Mouse (Mus musculus): ENCODE measurements around the gene Rab6b.
"Not testable (repeated sequence)": the region's sequence is repeated elsewhere in the genome, so short reads cannot be mapped to it uniquely, and the experiment has no call there.

Gene Rab6b

DNA sequence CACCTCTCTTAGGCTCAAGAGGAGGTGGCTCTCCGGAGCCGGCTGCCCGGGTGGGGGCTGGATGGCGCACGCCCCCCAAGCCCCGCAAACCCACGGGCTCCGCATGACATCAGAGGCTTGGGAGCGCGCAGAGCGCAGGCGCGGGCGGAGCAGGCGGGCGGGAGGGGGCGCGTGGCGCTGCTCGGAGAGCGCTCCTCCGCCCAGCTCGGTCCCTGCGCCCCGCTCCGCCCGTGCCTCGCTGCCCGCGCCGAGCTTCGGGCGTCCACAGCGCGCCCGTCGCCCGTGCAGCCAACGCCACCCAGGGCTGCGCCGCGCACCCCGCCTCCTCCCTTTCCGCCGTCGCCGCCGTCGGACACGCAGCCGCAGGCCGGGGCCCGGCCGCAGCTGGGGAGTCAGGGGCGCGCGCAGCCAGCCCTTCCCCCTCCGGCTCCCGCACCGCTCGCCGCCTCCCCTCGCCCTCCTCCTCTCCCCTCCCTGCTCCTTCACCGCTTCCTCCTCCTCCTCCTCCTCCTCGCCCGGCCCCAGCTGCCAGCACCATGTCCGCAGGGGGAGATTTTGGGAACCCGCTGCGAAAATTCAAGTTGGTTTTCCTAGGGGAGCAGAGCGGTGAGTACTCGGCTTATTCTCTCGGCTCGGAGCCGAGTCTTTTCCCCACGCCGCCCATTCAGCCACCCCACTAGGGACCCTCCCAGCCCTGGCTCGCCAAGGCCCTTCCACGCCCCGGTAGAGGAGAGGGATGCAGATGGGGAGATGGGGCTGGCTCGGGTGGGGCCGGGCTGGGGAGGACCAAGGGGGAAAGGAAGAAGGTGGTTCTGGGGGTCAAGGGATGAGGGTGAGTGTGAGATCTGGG is at the start of gene Rab6b:
TSS of gene Rab6b (plus strand) at position 167 of the 850 bp plus-strand sequence.
- no peak for DNase-seq

DNA sequence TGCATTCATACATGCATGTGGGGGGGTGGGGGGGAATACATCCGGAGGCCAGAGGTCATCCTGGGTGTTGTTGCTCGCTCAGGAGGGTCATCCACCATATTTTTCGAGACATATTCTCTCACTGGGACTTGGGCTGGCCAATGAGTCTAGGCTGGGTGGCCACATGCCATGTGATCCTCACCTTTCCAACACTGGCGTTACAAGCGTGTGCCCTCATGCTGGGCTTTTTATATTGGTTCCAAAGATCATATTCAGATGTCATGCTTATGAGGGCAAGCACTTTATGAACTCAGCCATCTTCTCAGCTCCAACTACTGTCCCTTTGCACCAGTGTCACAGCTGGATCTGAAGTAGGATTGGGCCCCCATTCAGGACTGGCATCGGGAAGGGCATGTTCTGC is 48.0 kb upstream of the Rab6b start:
- DNase-seq = no peak

DNA sequence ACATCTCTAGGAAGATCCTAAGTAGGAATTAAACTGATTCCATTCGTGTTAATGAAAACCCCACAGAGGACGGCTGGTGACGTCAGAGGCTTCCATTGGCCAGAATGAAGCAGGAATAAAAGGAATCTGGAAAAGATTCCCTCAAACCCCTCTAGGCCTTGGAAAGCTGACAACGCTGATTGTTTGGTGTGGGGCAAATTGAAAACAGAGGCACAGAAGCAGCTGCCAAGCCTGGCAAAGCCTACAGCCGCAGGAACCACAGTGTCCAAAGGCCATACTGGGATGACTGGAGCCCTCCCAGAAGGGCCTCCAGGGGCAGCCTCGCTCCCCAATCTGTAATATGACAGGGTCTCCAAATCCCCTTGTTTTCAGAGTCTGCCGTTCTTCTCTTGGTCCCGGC is 44.7 kb upstream of the Rab6b start:
- DNase-seq = no peak

DNA sequence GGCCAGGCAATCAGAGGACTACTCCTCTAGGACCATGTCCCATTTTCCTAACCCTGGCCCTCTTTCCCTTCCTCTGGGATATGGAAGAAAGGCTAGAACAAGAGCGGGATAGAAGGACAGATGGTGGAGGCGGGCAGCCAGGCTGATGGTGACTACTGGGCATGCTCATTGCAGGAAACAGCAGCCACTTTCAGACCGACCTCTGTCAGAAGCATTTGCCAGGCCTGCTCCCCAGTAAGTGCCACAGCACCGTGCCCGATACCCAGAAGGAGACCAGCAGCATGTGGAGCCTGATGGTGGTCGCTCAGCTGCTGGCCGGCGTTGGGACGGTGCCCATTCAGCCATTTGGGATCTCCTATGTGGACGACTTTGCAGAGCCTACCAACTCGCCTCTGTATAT is 43.9 kb upstream of the Rab6b start:
- DNase-seq = no peak

DNA sequence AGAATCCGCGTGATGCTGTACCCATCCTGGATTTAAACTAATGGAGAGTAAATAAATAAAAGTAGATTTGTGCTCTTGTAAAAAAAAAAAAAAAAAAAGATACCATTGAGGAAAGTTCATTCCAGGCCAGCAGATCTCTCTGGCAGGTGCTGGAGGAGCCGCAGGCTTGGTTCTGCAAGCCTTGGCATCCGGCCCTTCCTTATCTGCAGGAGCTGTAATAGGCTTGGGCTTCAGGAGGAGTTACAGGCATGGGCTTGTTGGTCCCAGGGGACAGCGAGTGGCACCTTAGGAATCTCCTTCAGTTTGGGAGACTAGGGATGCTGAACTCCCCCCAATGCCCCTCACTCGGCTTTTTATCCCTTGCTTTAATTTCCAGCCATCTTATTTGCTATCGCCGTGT is 42.8 kb upstream of the Rab6b start:
- no peak for DNase-seq

DNA sequence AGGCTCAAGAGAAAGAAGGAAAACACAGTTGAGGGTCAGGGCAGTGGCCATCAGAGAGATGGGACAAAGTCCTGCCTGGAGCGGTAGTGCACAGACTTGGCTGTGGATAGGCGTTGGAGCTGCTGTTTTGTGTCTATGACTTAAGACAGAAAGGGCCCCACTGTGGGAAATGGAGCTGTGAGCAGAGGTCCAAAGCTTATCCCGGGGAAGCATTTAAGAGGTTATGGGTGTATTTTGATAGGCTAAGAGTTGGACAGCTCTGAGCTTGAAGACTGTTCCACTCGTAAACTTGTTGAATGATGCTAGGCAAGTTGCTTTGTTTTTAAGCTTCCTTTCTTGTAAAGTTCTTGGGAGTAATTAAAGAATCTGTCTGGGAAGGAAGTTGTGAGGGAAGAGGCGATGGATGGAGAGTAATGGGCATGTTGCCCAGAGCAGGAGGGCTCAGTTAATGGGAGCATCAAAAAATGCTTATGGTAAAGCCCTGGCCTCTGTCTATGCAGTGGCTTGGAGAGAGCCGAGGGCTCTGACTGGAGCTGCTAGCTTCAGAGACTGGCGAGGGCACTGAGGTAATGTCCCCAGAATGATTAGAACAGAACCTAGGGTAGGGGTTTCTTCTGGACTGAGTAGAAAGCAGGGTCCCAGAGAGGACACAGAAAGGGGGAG is 39.9 kb upstream of the Rab6b start:
- DNase-seq = no peak

DNA sequence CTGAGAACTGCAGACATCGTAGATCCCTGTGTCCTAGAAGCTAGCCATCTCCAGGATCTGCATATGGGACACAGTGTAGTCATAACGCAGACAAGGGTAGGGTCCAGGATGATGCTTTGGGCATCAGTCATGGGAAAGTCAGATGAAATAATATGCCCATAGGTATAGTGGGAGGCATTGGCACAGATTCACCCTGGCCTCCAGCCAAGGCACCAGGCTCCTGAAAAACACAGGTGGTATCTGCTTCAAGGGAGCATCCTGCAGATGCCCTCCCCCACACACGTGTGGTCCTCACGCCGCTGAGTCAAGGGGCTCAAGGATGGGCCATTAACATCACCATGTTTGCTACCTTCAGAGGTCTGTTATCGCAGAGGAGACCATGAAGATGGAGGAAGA is 39.4 kb upstream of the Rab6b start:
- DNase-seq = no peak

DNA sequence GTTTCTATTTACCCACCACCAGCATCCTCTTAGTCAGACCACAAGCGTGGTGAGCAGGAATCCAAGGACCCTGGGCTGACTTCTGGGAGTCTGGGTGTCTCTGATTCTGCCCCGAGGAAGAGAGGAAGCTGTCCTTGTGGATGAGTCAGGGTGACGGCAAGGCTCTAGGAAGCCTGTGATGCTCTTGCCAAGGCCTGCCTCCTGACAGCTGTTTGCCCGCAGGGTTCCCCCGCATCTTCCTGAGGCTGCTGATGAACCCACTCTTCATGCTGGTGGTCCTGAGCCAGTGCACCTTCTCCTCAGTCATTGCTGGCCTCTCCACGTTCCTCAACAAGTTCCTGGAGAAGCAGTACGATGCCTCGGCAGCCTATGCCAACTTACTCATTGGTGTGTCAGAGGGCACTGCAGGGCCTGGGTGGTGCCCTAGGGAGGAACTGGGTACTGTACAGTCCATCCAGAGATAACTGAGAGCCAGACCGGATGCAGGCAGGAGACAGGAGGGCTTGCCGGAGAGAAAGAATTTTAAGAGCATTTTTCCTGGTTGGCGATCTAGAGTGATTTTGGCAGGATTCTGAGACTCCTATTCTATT is 38.6 kb upstream of the Rab6b start:
- DNase-seq = no peak

DNA sequence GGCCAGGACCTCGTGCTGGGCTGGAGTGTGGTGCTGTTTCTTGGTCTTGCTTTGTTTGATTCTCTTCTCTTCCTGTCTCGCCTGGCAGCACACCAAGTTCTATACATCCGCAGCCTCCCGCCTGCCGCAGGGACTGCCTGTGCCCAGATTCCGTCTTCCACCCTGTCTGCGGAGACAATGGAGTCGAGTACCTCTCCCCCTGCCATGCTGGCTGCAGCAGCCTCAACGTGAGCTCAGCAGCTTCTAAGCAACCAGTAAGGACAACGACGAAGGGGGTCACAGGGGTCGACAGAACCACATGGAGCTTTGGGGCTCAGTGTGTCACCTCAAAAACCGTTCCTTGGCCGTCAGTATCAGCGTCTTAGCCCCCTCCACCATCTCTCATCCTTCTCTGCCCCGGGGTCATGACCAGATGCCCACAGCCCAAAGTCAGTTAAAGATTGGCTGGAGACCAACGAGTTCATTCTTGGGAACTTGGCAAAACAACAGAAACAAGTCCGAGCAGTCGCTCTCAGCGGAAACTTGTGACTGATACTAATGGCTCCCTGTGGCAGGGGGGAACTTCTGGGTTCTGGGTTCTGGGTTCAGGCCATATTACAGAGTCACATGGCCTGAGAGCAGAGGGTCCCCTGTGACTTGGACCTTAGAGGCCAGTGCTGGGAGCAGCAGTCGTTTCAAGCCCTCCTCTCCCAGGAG is 34.6 kb upstream of the Rab6b start:
- no peak for DNase-seq

DNA sequence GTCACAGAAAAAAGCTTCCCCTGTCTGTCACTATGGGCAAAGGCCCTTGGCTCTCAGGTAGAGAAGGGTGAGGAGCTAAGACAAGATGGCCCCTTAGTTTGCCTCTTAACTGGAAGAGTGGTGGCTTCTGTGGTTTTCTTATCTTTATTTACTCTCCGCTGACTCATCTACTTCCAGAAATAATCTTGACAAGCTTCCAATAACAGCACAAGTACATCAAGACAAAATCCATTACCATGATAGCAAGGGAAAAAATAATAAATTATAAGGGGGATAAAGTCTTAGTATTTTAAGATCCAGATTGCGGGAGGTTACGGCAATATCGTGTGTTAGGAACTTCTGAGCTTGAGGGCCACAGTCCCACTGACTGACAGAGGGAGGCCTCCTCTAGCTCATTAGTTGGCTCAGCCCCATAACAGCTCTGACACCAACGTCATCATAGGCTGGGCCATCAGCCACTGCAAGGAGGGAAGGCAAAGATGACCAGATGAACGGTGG is 33.3 kb upstream of the Rab6b start:
- no peak for DNase-seq

DNA sequence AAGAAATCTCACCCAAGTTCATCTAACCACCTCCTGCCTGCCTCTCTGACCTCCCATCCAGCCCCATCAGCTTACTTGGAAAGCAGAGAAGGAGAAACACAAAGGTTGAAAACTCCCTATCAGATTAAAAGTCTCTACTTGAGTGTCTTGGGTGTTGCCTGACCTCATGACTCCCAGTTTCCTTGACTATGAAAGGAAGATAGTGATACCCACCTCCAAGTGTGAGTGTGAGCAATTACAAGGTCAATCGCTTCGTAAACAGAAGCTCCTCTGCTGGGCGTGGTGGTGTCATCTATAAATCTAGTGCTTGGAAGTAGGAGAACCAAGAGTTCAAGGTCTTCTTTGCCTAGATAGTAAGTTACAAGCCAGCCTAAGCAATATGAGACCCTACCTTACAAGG is 31.4 kb upstream of the Rab6b start:
- DNase-seq = no peak

DNA sequence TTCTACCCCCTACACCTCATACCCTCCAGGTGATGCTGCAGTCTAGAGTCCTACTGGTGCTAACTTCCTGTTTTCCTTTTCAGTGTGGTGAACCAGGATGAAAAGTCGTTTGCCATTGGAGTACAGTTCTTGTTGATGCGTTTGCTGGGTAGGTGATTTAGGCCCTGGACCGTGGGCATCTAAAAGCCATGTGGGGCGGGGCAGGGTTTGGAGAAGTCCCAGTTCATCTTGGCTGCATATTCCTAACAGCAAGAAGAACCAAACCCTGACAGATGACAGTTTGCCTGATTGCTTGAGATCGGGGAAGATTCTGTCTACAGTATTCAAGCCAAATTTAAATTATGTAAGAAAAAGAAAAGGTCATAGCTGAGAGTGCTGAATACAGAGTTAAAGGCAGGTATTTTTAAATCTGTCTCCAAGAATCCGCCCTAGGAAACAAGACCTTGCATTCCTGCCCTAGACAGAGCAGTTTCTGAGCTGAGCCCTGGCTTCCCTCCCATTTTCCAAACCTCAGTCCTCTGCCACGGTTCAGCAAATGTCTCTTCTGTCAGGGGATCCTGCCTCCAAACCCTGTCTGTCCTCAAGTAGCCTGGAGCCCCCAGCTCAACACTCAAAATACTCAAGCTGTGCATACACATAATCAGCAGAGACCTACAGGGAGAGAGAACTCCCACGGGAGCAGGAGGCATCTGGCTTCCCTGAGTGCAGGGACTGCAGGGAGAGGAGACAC is 29.2 kb upstream of the Rab6b start:
- DNase-seq = no peak

DNA sequence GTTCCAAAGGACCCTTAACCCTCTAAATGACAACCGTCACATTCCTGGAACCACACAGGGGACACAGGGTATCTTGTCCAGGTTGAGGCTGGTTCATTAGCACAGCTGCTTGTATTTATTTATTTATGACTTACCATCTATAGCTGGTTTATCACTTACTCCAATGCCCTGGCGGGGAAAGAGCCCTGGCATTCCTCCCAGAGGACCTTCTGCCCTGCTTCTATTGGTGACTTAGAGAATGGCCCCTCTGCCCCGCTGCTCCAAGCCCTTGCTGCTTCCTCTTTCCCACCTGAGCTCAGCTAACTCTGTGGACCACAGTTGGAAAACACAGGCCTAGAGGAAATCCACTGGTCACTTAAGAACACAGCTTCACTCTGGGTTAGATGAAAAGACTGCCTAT is 28.2 kb upstream of the Rab6b start:
- DNase-seq = no peak

DNA sequence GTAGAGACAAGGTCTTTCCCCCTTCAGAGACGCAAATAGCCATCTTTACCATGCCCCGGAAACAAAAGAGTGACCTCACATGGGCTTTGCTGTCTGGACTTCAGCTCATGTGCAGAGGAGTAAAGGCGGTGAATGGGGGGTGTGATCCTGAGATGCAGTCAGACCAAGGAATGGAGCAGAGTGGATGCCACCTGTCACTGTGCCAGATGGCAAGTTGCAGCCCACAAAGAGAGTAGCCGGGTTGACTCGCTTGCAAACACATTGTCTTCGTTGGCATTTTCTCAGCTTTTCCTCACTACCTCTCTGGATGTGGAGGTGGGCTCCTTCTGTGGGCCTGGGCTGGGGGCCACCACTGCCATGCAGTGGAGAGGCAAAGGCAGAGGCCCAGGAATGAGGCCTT is 24.9 kb upstream of the Rab6b start:
- DNase-seq = no peak

DNA sequence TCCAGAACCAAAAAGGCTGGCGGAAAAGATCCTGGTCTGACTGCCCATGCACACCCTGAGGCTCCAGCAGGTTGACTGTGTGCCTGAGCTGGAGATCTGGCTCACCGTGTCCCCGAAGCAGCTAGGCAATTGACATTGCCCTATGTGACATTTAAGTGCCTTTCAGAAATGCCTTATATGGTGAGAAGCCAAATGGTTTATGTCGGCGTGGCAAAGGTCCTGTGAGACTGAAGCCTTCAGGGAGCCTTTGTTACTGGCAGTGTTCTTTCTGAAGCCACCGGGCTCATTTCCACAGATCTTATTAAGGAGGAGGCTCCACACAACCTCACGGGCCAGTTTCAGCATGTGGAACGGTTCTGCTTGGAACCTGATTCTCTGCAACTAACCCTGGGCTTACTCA is 24.3 kb upstream of the Rab6b start:
- no peak for DNase-seq

DNA sequence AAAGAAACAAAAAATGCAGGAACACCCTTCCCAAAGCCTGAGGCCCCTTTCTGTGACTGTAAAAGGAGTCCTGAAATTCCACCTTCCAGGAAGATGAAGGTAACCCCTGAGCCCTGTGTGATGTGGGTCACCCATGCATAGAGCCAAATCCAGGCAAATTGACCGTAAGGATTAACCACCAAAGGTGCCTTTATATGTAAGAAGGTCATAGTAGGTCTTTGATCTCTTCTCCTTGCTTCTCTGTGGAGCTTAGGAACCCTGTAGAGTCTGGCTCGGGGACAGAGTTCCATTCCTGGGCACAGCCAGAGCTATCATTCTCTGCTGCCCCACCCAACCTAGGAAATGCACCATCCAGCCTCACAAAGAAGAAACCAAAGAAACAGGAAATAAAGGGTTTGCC is 22.9 kb upstream of the Rab6b start:
- DNase-seq = no peak

DNA sequence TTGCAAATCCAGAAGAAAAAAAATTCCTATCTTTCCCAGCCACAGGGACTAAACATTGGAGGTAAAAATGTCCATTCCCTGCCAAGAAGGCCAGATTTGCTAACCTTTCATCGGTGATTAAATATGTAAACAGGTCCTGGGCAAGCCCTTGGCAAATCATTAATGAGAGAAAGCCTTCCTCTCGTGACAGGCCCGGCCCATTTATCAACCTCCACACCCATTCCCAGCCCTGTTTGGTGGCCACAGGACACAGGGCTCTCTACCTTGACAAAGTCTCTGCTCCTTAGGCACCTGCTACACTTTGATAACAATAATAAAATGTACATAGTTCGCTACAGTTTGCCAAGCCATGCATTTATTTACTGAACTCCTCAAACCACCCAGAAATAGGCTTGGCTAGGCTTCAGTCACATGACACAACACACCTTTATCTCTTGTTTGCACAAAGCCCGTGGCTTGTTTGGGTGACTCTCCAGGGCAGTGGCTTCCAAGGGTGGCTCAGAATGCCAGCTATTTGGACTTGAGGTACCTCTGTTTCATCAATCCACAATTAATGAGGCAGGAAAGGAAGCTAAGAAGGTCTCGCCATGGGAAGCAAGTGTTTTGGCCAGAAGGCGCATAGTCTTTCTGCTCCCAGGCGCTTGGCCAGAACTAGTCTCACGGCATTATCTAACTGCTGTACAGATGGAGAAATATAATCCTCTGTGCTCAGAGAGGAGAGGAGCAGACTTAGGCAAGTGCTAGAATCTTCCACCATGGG is 21.3 kb upstream of the Rab6b start:
- no peak for DNase-seq

DNA sequence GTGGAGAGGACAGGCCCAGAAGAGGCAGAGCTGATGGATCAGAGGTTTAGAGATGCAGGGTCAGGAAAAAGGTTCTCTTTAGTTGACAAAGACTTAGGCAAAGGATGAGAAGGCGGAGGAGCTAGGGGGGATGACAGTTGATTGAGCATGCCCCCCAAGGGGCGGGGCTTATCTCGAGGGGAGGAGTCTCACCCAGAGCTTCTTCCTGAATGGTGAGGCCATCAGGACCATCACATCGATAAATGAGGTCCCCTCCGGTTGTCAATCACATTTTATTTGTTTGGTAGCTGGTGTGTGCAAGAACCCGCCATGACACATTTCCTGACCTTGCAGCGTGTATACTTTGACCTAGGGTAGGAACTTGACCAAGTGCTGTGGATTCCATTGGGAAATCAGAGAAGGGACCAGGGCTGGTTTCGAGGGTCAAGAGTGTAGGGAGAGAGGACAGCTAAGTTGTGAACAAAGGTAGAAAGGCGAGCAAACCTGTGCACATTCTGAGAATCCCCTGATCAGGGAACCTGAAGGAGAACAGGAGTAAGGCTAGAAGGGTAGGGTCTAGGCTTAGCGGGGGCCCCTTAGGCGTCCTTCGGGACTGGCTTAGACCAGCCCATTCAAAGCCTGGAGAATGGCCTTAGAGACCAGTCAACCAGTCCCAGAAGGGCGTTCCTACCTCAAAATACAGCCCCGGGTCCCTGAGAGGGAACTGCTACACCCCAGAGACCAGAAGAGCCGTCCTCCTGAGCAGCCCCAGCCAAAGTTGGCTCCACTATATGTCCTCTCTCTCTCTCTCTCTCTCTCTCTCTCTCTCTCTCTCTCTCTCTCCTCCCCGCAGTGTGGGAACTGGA is 20.3 kb upstream of the Rab6b start:
- DNase-seq = no peak

DNA sequence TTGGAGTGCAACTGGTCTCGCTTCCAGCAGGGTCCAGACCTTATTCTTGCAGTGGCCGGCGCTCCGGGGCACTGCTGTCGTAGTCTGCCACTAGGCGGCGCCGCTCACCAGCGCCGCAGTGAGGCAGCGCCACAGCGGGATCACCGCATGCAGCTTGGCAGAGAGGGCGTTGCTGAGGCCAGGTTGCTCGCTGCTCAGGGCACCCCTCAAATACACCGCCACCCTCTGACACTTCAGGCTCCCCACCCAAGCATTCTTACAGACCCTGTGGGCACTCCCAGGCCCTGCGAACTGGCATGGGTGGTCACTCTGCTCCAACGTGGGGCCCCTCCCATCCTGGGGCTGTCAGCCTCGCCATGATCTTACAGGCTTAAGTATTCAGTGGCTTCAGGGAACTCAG is 19.3 kb upstream of the Rab6b start:
- peak in 1 of 2 experiments; percentile 62 for DNase-seq

DNA sequence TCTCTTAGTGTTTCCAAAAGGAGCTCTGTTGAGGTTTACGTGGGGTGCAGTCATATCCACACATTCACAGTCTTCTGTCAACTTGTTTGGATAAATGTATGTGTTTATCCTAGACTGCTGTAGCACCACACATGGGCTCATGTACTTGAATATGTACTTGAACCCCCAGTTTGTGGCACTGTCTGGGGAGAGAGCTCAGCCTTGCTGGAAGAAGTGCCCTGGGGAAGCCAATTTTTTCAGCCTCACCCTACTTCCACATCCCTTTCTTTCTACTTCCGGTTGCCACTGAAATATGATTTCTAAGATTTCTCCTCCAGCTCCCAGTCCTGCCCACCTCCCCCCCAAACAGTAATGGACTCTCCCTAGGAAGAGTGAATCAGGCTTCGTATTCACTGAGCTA is 17.9 kb upstream of the Rab6b start:
- no peak for DNase-seq

DNA sequence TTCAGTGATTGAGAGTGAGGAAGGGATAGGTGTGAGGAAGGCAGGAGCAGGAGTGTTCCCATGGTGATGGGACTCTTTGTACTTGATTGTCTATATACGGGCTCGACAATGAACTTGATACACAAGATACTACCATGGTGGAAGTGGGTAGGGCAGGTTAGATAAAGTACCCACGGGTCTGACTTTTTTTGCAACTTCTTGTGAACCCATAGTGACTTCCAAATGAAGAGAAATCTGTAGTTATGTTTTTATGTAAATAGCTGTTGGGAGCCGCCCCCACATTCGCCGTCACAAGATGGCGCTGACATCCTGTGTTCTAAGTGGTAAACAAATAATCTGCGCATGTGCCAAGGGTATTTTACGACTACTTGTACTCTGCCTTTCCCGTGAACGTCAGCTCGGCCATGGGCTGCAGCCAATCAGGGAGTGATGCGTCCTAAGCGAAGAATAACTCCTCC is 3.2 kb upstream of the Rab6b start:
- DNase-seq = not testable (repeated sequence)

Measured in spleen, adult 18-20 months (tissue).